Mouse (Mus musculus) embryo, embryonic 11 days (tissue): ENCODE results near the gene Speg.

Source experiments
- DNase-seq: peaks from one replicate; pipeline ENCODE4 v3.0.0-alpha.2; 2015

Speg gene

GRCm38 (mm10) chr1:75444208-75444607, 69.1 kb downstream of the Speg start:
- no peak for DNase-seq

GRCm38 (mm10) chr1:75445141-75445701, 70.1 kb downstream of the Speg start:
- DNase-seq: no peak

- peak; percentile 89 for DNase-seq
These were observed 70.9 kb downstream of the Speg start for GRCm38 (mm10) chr1:75445751-75446611.

GRCm38 (mm10) chr1:75446656-75447055, 71.6 kb downstream of the Speg start:
- DNase-seq: peak; percentile 75

- peak; percentile 59 for DNase-seq
These were observed 72.4 kb downstream of the Speg start for GRCm38 (mm10) chr1:75447265-75448051.

GRCm38 (mm10) chr1:75448052-75448431, 72.9 kb downstream of the Speg start:
- DNase-seq: peak; percentile 56

GRCm38 (mm10) chr1:75448937-75449336, 73.8 kb downstream of the Speg start:
- peak; percentile 63 for DNase-seq

GRCm38 (mm10) chr1:75449377-75450135, 74.5 kb downstream of the Speg start:
- DNase-seq: no peak

- peak; percentile 52 for DNase-seq
These were observed 75.4 kb downstream of the Speg start, which contains the start of gene Asic4 for GRCm38 (mm10) chr1:75450314-75451005. Gene Asic4, plus strand, starts transcription at chr1:75450436.

- DNase-seq: no peak
These were observed 76.8 kb downstream of the Speg start for GRCm38 (mm10) chr1:75451900-75452299.

GRCm38 (mm10) chr1:75455433-75455832, 80.3 kb downstream of the Speg start:
- no peak for DNase-seq

- no peak for DNase-seq
These were observed 80.9 kb downstream of the Speg start for GRCm38 (mm10) chr1:75455948-75456347.

- no peak for DNase-seq
These were observed 81.9 kb downstream of the Speg start for GRCm38 (mm10) chr1:75456746-75457564.

GRCm38 (mm10) chr1:75457710-75458024, 82.6 kb downstream of the Speg start:
- DNase-seq: no peak

GRCm38 (mm10) chr1:75458025-75458788, 83.1 kb downstream of the Speg start:
- peak; percentile 78 for DNase-seq

GRCm38 (mm10) chr1:75458789-75459684, 83.9 kb downstream of the Speg start:
- no peak for DNase-seq

- DNase-seq: no peak
These were observed 85.2 kb downstream of the Speg start for GRCm38 (mm10) chr1:75460297-75460696.

- no peak for DNase-seq
These were observed 87.5 kb downstream of the Speg start for GRCm38 (mm10) chr1:75462636-75463035.

GRCm38 (mm10) chr1:75463652-75464204, 88.6 kb downstream of the Speg start:
- DNase-seq: no peak
